7 mouse cellular contexts compared by ENCODE assay signal in the genomic region with DNA sequence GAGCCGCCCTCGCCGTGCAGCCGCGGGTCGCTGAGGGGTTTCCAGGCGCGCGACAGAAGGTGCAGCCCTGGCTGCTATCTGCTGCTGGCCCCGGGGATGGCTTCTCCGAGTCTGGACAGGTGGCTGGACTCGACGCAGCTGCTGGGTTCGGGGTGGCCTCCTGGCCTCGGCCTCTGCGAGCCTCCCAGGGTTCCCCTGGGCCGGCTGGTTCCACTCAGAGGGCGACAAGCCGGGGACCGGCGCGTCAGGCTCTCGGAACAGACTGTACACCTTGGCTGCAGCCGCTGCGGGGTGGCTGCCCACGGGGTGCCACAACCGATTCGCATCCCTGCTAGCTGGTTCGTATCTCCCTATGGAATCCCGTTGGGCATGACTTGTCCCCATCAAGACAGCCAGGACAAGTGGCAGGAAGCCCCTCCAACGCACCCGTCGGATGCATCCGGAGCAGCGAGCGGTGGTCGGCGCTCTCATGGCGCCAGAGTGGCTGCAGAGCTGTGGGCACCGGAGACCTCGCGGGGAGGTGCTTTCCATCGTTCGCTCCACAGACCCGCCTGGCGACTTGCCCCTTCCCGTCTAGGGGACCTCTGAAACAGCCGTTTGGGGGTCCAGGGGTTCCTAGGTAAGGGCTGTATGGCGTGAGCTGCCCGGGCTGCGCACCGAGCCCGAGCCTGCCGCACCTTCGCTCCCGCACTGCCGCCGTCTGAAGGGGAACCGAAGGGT. TPM values are rescaled to one million over a fixed set of nuclear protein-coding genes. Genes with fewer than 3 reads are reported as not detected.
DNase-seq lines count a peak whose midpoint lies in the region; TF ChIP-seq lines count a peak whose summit lies in the region.

No protein-coding gene starts in this region.

- no peak for TF ChIP-seq CTCF in lung, adult 2 months (IDR thresholded peaks at IDR 0.05; ENCODE audit: insufficient read depth, low read length)

- no peak for TF ChIP-seq POLR2A in lung, adult 2 months (IDR thresholded peaks at IDR 0.05; ENCODE audit: borderline replicate concordance, extremely low read depth, low read depth, low read length)

- H3K9me3 ChIP-seq in midbrain, embryonic 10.5 days (replicated peaks) = no peaks in the 10 kb centered on the region

- peaks cover 57% of the 10 kb centered on the region for H3K27me3 ChIP-seq in midbrain, embryonic 10.5 days (ENCODE audit: low read depth, poor library complexity, severe bottlenecking)

- no peak overlapping the region for H3K27ac ChIP-seq in midbrain, embryonic 10.5 days (replicated peaks)

- WGBS in lung, adult 2 months = 2% methylated on average over 59 of the region's 59 CpGs
- WGBS in midbrain, embryonic 10.5 days = 2% methylated on average over 59 of the region's 59 CpGs

- H3K36me3 ChIP-seq in midbrain, embryonic 10.5 days = no peaks in the 10 kb centered on the region

- peak; percentile 45 for DNase-seq in lung, adult 2 months
- DNase-seq in lung, postnatal 36 days = no peak
- DNase-seq in cerebellum, postnatal 10 days = peak; percentile 66 to 78
- peak; percentile 25 for DNase-seq in heart, postnatal 4 days
- DNase-seq in midbrain, embryonic 10.5 days (ENCODE audit: low spot score) = peak; percentile 42
- no peak for DNase-seq in natural killer cell, adult 2 months (ENCODE audit: low spot score in 2 of 2)
- no peak for DNase-seq in right cerebral cortex, postnatal 14 days

- H3K4me1 ChIP-seq in lung, adult 2 months (ENCODE audit: control insufficient read depth, insufficient read depth, low read length) = no peaks in the 10 kb centered on the region
- peaks cover 20% of the 10 kb centered on the region for H3K4me1 ChIP-seq in midbrain, embryonic 10.5 days

- peak overlapping the region; percentile 37 for H3K4me3 ChIP-seq in lung, adult 2 months (replicated peaks; ENCODE audit: extremely low read depth, low read depth, low read length)
- H3K4me3 ChIP-seq in midbrain, embryonic 10.5 days = peak overlapping the region; percentile 45

RNA-seq across cellular contexts. Expression of a gene that starts 0.4 kb away (rescaled TPM):
- 91.3 and 96.8 TPM in 2 replicates for polyA plus RNA-seq in lung, adult 2 months (2012; rRNA removed)
- total RNA-seq in heart, postnatal 4 days (2021) = 1 to 10 TPM; 7.6 to 8.9 TPM
- 0.11 and 0.22 TPM in 2 replicates for polyA plus RNA-seq in midbrain, embryonic 10.5 days (2016; fragmentation: Nextera tagmentation; extraction: Ambion mirVana)

Comparison
In these comparisons a context has a peak if more than half of its experiments do, and no peak if none do; other contexts are left out.
1. DNase-seq: peak in lung, adult 2 months (single experiment), cerebellum, postnatal 10 days (2 of 2), heart, postnatal 4 days (single experiment) and midbrain, embryonic 10.5 days (single experiment); none in lung, postnatal 36 days (single experiment), natural killer cell, adult 2 months (0 of 2) and right cerebral cortex, postnatal 14 days (single experiment).
2. RNA of a gene that starts 0.4 kb away (polyA plus RNA-seq): 91.3 to 96.8 TPM in lung, adult 2 months; 0.11 to 0.22 TPM in midbrain, embryonic 10.5 days; every median in the first group is over 10 times any median in the second.